Mouse (Mus musculus) yolk sac, embryonic 10.5 days (tissue): ENCODE measurements at regions not wholly inside any gene's neighbourhood (a gene's known extent, or its start where the extent isn't known, plus 50 kb on each side); places are given as distances from the start of the nearest gene placed in this dataset.

Experiments
- DNase-seq: peaks from one replicate; pipeline ENCODE4 v3.0.0-alpha.2; 2017; ENCODE audit warnings: low spot score

DNA sequence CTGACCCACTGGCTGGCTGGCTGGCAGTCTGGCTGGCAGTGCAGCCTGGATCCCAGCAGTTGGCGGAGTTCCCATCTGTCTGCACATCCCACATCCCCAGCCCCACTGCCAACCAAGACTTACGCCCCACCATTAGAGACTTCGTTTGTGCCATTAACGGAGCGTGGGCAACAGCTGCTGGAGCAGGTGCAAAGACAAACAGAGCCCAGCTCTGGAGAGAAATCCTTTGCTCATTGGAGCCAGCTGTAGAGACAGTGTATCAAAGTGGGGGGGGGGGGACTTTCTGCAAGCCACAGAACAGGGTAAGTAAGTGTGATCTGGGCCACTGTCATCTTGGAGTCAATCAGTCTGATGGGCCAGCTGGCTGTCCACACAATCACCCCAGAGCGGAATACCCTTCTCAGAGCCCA, 52.3 kb downstream of the Rplp1 start:
- no peak for DNase-seq

DNA sequence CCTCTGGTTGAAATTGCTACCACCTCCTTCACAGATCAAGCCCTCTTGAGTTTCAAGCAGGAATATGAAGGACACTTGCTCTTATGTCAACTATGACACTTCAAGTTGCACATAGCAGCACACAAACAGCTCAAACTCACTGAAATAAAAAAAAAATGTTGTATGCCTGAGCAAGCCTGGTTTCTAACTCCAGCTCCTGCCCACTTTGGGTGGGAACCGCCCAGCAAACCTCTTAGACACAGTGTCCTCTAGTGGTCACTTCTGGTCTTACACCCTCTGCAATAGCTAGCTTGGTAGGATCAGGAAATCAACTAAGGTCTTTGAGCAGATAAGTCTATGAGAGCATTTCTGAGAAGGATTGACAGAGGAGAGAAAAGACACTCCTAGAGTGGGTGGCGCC, 54.2 kb downstream of the Rplp1 start:
- DNase-seq: peak; percentile 50

DNA sequence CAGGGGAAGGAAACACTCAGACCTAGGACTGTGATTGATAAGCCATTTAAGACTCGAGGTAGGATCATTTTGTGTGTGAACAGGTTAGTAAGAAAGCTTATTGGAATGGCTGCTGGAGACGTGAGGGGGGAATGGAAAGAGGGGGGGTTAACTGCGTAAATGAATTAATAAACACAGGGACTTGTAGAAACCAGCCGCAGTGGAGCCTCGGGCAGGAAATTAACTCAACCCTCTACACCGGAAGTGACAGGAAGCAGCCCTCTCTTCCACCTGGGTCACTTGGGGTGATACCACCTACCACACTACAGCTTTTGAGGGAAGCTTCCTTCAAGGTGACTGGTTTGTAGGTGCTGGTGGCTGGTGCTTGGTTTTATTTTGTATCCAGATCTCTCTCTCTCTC, 54.9 kb downstream of the Rplp1 start:
- DNase-seq: no peak

DNA sequence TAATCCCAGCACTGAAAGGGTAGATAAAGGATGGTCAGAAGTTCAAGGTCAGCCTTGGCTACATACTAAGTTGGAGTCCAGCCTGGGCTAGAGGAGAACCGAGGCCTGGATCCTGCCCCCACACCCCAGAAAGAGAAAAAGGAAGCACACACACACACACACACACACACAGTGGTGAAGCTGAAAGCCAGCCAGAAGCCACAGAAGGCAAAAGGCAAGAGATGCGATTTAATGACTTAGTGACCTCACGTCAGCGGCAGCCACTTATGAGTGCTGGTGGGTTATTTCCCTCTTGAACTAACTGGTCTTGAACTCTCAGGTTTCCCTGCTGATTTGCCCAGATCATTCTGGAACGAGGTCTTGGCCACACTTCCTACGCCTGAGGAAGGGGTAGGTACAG, 56.5 kb downstream of the Rplp1 start:
- no peak for DNase-seq

DNA sequence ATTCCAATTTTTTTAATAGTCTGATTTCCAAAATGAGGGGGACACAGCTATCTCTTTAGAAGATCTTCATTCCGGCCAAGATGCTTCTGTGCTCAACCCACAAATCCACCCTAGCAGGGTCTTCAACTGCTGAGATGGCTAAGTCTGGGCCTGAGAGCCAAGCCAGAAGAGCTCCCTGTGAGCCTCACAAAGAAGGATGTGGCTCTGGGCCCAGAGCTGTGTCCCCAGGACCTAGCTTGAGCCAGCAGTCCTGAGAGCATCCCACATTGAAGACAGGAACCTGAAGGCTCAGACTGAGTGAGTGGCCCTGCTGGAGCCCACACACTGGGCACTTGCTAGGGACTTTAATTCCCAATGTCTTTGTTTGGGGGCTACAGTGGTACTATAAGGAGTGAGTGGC, 57.7 kb downstream of the Rplp1 start:
- no peak for DNase-seq

DNA sequence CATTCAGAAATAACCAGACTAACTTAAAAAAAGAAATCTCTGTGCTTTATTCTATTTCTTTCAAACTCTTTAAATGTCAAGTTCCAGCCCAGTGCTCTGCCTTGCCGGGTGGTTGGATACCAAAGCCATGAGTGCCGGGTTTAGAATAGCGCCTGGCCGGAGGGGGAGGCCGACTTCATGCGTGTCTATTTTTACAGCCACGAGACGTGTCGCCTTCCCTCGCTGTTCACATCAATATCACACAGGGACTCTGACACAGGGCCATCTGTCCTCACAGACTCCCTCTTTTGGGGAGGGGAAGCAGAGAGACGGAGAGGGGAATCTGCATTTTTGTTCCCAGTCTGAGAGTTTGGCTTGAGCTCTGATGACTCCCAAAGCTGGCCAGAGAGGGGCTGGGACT, 58.7 kb downstream of the Rplp1 start:
- no peak for DNase-seq

DNA sequence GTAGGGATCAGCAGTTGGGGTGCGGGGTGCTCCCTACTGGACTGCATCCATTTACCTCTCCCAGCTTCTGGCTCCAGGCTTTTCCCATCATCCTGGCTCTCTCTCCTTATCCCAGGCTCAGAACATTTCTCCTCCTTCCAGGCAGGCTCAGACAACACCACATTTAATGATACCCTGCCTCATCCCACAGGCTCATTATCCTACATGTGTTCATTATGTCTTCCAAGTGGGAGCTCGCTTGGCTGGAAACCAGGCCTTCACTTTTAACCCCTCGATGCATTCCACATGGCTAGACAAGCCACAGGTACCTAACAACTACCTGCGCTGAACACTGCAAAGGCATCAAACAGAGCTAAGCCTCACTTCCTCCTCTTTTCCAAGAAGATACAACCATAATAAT, 60.5 kb downstream of the Rplp1 start:
- no peak for DNase-seq

DNA sequence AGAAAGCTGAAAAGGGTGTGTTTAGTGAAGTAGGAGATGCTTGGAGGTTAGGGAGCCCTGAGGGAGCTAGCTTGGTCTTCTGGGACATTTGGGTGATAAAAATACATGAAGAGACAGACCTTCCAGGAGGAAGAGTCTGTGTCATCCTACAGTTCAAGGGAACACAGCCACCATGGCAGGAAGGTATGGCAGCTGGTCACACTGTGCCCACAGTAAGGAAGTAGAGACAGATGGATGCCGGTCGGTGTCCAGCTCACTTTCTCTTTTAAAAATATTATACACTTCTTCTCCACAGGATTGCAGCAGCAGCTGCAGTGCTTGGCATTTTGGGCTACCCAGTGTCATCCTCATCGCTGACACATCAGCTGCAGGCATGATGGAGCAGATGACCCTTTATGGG, 63.0 kb downstream of the Rplp1 start:
- no peak for DNase-seq

DNA sequence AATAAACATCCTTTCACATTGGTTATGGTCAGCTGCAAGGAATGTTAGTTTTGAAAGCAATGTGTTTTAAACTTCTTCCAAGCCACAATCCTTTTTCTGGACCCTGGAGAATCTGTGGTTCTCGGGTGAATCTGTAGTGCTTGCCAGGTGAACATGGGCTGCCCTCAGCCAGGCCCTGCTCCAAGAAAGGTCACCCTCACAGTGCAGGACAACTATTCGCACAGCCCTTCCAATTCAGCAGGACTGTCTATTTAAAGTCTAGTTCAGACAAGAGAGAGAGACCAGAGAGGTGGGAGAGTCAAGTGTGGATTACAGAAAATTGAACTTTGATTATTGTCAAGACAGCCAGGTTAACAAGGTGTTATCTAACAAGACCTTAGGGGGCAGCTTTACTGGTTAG, 65.9 kb downstream of the Rplp1 start:
- DNase-seq: no peak

DNA sequence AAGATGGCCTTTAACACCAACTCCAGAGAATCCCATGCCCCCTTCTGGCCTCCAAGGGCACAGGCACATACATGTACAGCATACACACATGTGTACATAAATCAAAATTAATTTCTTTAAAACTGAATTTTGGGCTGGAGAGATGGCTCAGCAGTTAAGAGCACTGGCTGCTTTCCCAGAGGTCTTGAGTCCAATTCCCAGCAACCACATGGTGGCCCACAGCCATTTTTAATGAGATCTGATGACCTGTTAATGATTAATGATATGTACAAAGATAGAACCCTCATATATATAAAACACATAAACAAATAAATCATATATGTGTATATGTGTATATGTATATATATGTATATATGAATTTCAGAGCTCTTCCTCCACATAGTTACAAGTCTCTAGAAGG, 66.8 kb downstream of the Rplp1 start:
- no peak for DNase-seq

DNA sequence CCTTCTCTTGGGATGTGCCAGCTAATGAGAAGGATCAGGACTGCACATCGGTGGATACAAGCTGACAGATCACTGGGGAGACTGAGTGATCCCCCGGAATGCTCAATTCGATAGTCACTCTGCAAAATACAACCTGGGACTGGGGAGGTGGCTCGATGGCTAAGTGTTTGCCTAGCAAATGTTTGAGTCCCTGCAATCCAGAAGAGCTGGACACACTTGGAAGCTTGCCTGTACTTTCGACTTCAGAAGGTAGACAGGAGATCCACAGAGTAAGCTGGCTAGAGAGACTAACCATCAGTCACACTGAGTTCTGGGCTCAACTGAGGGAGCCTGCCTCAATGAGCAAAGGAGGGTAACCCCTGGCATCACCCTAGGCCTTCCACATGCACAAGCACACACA, 69.7 kb downstream of the Rplp1 start:
- DNase-seq: no peak

DNA sequence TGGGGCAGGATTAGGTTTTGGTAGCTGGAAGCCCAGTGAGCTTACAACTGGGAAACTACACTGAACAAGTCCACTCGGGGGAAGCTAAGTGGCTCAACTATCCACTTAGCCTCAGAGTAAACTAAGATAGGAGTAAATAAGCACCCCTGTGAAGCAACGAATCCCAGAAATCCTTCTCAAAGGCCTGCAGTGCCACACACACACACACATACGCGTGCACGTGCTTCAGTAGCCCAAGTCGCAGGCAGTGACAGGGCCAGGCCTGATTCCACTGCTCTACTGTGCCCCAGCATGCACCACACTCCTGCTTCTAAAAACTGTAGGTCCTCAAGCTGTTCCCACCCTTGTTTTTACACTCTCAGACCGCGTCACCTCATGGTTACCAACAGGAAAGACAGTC, 70.2 kb downstream of the Rplp1 start:
- DNase-seq: no peak

DNA sequence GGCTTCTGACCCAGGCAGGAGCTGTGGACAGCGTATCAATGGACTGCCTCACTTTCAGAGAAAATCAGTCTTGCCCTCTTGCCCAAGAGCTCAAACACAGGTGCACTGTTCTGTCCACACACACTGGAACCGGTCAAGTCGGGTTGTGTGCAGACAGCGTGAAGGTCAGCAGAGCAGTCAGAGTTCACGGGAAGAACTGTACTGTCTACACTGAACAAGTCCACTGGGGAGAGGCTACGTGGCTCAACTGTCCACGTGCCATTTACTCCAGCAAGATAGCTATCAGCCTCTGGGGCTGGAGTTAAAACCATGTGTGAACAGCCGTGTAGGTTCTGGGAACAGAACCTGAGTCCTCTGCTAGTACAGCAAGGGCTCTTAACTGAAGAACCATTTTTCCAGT, 70.8 kb downstream of the Rplp1 start:
- DNase-seq: peak; percentile 38

DNA sequence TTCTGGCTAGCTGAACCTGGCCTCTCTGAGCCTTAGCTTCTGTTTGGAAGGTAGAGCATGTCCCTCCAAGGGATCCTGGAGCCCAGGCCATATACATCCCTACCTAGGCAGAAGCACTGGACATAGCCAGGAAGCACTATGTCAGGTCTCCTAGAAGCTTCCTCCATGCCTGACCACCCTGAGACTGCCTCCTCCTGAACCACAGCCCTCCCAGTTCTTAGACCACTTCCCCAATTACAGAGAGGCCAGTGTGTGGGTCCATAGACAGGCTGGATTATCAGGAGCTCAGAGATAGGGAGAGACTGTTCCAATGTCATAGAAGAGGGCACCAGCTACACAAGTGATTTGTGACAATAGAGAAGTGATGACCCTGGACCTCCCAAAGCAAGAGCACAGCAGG, 72.0 kb downstream of the Rplp1 start:
- no peak for DNase-seq

DNA sequence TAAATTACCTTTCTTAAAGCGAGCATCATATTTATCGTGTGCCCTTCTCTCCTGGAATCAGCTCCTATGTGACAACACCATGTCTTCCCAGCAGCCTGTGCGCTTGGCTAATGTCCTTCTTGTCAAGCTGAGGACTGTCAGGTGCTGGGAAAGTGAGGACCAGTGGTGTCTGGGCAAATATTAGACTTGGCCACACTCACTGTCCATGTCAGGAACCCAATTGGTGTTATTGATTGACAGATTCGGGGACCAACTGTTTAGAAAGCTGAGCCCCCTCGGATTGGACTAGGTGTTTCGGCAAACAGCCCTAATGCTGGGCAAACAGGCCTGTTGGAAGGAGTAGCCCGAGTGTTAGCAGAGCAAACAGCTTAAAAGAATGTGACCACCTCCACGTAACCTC, 73.1 kb downstream of the Rplp1 start:
- no peak for DNase-seq

DNA sequence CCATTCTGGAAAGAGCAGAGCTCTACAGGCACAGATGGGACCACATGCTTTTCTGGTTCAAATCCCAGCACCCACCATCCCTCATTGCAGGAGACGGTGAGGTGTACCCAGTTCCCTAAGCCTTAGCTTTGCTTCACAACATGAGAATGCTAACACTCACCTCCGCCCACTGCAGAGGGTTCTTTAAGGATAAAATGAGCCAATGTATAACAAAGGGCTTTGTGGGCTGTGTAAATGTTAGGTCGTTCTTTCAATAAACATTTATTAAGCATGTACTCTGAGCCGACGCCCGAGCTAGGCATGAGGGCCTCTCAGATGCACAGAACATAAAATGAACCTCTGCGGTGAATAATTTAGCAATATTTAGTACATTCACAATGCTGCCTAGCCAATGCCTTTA, 74.0 kb downstream of the Rplp1 start:
- no peak for DNase-seq

DNA sequence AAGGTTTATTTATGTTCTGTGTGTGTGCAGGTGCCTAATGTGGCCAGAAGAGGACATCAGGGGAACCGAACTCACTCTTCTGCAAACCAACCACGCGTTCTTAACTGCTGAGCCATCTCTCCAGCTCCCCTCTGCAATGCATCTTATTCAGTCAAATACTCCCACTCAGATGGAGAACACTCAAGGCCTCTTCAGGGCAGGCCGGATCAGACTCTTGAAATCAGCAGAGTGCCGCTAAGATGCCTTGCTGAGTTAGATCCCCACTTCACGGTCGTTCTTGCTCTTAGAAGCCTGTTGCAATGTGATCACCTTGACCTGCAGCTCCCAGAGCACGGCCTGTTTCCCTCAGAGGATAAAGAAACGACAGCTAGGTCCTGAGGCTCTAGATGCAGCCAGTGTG, 81.1 kb downstream of the Rplp1 start:
- DNase-seq: no peak

DNA sequence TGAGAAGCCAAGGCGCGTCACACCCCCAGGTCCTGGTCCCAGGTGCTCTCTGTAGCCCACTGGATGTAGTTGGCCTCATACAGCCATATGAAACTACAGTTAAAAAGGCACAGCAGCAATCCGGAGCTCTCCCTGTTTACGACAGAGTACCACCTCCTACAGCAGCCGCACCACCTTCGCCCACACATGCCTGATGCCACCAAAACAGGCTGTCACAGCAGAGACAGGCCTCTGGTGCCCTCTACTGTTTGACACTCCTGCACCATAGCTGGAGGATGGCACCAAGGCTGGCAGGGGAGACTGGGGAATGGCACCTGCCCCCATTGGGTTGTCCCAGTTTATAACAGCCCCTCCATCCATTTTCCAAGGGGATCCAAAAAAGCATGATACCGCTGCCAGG, 84.1 kb downstream of the Rplp1 start:
- no peak for DNase-seq

DNA sequence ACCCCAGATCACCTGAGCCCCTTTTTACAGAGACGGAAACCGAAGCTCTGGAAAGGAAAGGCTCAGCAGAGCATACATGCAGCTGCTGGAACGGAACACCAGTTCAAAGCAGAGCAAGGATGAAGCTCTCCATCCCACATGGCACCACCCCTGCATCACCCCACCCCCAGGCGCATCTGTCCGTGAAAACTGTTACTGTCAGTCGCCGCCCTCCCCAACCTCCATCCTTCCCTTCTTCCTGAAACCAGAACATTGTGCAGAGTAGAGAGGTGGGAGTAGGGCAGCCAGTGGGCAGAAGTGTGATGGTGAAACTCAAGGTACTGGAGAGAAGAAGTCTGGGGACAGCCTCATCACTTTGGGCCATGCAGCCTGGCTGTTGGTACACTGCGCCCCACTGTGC, 84.6 kb downstream of the Rplp1 start:
- DNase-seq: no peak

DNA sequence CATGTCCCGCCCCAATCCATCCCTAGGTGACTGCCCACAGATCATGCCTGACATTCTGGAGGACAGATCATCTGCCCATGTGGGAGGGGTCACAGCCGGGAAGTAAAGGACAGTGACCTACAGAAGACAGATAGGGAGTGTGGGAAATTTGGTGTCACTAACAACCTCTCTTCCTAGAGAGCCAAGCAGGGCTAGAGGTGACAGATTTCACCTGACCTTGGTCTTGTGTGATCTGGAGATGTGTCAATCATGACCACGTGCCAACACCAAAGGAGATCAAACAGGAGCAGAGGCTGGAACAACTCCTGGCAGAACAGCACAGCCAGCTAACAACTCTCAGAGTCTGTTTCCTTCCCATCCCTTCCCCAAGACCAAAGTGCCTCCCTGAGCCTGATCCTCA, 85.0 kb downstream of the Rplp1 start:
- DNase-seq: no peak

DNA sequence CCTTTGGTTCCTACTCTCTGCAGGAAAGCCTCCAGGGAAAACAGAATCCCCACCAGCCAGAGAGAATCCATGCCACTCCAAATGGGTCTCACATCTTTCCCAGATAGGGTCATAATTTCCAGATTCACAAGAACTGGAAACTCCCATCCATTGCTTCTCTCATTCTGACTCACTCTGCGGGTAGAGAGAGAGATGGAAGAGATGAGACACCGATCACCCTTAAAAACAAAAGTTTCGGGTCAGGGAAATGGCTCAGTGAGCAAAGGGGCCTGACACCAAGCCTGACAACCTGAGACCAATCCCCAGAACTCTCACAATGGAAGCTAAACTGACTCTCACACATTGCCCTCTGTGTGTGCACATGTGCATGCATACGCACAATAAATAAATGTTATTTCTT, 86.6 kb downstream of the Rplp1 start:
- no peak for DNase-seq

DNA sequence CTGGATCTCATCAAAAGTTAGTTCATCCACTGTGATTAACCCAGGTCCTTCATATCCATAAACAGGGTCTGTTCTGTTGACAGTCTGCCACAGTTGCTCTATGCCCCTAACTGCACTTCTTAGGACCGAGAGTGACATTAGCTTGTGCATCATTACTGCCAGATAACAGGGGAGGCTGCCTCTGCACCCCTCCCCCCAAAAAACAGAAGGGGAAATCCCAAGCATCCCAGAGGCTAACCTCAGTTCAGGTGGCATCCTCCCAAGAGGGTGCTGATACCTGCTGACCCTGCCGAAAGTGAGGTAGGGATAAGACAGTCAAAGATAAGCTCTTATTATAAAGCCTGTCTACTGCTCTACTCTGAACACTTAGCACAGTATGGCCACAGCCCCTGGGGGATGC, 87.3 kb downstream of the Rplp1 start:
- no peak for DNase-seq

DNA sequence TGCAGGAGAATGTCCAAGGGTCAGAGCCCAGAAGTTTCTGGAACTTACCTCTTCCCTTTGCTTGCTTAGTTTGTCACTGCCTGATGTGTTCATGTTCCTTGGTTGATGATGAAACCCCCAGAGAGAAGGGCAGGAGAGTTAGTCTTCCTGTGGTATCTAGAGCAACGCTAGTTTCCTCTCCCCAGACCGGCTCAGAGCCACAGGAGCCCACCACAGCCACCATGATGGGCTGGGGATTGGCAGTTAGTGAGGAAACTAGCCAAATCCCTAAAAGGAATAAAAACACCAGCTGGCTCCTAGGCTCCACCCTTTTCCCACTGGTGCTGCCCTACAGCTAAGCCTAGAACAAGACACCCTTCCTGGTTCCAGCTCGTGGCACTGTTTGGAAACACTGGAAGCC, 87.9 kb downstream of the Rplp1 start:
- peak; percentile 16 for DNase-seq

DNA sequence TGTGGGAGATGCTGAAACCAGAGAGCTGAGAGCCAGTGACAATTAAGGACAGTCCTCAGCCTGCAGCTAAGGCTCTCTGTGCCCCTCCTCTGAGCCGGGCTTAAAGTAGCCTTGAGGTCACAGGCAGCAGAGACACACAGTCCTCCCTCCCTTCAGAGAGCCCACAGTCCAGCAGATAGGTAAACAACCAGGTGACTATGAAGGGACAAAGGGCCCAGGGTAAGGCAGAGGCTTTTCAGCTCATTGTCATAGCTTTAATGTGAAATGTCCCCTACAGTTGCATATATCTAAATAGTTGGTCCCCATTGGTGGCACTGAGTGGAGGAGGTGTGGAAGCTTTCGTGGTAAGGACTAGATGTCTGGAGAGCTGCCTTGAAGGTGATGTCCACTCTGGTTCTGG, 88.5 kb downstream of the Rplp1 start:
- peak; percentile 62 for DNase-seq

DNA sequence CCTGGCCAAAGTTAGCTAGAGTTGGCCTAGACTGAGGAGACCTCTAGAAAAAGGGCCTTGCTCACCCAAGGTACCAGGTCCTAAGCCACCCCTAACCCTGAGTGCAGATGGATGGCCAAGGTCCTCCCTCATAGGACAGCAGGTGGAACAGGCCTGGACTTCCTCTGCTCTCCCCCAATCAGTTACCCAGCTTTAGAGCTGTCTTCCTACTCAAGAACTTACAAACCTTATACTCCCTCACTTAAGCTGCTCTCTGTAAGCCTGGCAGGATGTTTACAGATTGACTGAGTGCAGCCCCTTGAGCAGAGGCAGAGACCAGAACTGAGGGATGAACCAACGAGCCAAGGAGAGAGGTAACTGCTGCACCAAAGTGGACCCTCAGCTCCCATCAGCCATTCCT, 94.5 kb downstream of the Rplp1 start:
- no peak for DNase-seq
